In the genomic region with DNA sequence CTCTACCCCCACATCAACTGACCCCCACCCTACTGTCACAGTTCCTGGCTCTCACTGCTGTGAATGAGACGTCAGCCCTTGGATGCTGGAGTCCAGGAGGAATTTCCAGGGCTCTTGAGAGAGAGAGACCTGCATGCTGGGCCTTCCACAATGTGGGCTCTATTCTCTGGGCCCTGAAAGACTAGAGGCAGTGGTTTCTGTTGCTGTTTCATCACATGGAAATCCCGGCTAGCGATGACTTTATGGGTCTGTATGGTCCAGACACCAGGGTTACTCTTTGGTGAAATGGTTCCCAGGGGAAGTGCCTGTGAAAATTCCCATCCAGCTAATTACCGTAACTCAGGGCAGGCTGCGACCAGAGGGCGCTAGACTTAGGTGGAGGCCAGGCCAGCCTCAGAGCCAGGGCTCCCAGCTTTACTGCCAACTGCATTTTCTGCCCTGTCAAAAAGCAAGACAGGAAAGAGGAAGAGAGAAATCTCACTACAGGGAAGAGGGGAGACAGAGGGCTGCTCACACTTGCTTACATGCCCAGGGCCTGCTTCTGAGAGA, we compare ENCODE assay signal across 10 mouse cellular contexts.
A peak's percentile ranks its signal among the peaks of the same experiment; 100 is the strongest.
DNase-seq lines count a peak whose midpoint lies in the region; ATAC-seq and TF ChIP-seq lines count a peak whose summit lies in the region.
"Had no signal": no experiment of that assay in that cellular context is flagged by ENCODE, and none has a peak within 500 bp of the region (broad histone marks: within the 10 kb centered on the region; RNA-seq: fewer than 3 reads in every experiment).

No protein-coding gene starts in this region.

- H3K9me3 ChIP-seq in heart, embryonic 12.5 days (replicated peaks): no peaks in the 10 kb centered on the region
- H3K9me3 ChIP-seq in limb, embryonic 14.5 days (ENCODE audit: control insufficient read depth, low read length): no peaks in the 10 kb centered on the region

- H3K9ac ChIP-seq in heart, embryonic 12.5 days: no peak overlapping the region
- no peak overlapping the region for H3K9ac ChIP-seq in limb, embryonic 14.5 days (ENCODE audit: low read depth, low read length, severe bottlenecking)

- intact Hi-C loops in heart, postnatal 10 days (cut with DNase I): no loop called here

- H3K27ac ChIP-seq in heart, embryonic 12.5 days (ENCODE audit: poor library complexity, severe bottlenecking): peak overlapping the region; percentile 13; the same call in 1 of the 2 replicates
- H3K27ac ChIP-seq in limb, embryonic 14.5 days (replicated peaks; ENCODE audit: low read depth, low read length): peak overlapping the region; percentile 49

- peaks cover 53% of the 10 kb centered on the region for H3K4me1 ChIP-seq in heart, embryonic 12.5 days (replicated peaks)
- H3K4me1 ChIP-seq in lung, adult 2 months (ENCODE audit: control insufficient read depth, insufficient read depth, low read length): peaks cover 12% of the 10 kb centered on the region
- H3K4me1 ChIP-seq in limb, embryonic 14.5 days (ENCODE audit: control insufficient read depth, insufficient read depth, low read length): peaks cover 55% of the 10 kb centered on the region

- H3K27me3 ChIP-seq in heart, embryonic 12.5 days (replicated peaks): no peaks in the 10 kb centered on the region
- H3K27me3 ChIP-seq in limb, embryonic 14.5 days (ENCODE audit: control insufficient read depth, insufficient read depth, low read length): no peaks in the 10 kb centered on the region

- no peaks in the 10 kb centered on the region for H3K36me3 ChIP-seq in heart, embryonic 12.5 days
- no peaks in the 10 kb centered on the region for H3K36me3 ChIP-seq in limb, embryonic 14.5 days (ENCODE audit: control insufficient read depth, insufficient read depth, low read length)

- WGBS in heart, embryonic 12.5 days: 49% methylated on average over 6 of the region's 6 CpGs
- WGBS in lung, adult 2 months: 59% methylated on average over 6 of the region's 6 CpGs
- 17% methylated on average over 6 of the region's 6 CpGs for WGBS in limb, embryonic 14.5 days

- ATAC-seq in heart, embryonic 12.5 days (ENCODE audit: insufficient number of reproducible peaks, low FRiP score): no peak
- ATAC-seq in limb, embryonic 14.5 days (ENCODE audit: low FRiP score, low read depth): no peak

- TF ChIP-seq POLR2A in lung, adult 2 months (IDR thresholded peaks at IDR 0.05; ENCODE audit: borderline replicate concordance, extremely low read depth, low read depth, low read length): no peak
- TF ChIP-seq POLR2A in limb, embryonic 14.5 days (IDR thresholded peaks at IDR 0.05; ENCODE audit: borderline replicate concordance, extremely low read depth, insufficient read depth, insufficient read length): no peak

- TF ChIP-seq CTCF in lung, adult 2 months (IDR thresholded peaks at IDR 0.05; ENCODE audit: insufficient read depth, low read length): peak; percentile 25; the same call in 1 of the 2 replicates

- no peak overlapping the region for H3K4me2 ChIP-seq in heart, embryonic 12.5 days
- H3K4me2 ChIP-seq in limb, embryonic 14.5 days (replicated peaks; ENCODE audit: low read depth, low read length, severe bottlenecking): no peak overlapping the region
- H3K4me2 ChIP-seq: heart, embryonic 11.5 days had no signal

- DNase-seq in heart, postnatal 10 days: no peak
- DNase-seq in lung, adult 2 months: no peak
- no peak for DNase-seq in lung, postnatal 14 days
- DNase-seq in cerebellum, postnatal 36 days: peak; percentile 25 to 31
- peak; percentile 39 for DNase-seq in limb, embryonic 14.5 days (ENCODE audit: low spot score)
- DNase-seq in adrenal gland, adult 18-20 months (ENCODE audit: low spot score in 2 of 2): no peak
- DNase-seq in frontal cortex, postnatal 10 days (ENCODE audit: low spot score in 2 of 2): no peak
- DNase-seq: layer of hippocampus, postnatal 36 days had no signal

- H3K4me3 ChIP-seq in heart, embryonic 12.5 days: no peak overlapping the region
- no peak overlapping the region for H3K4me3 ChIP-seq in lung, adult 2 months (replicated peaks; ENCODE audit: extremely low read depth, low read depth, low read length)
- no peak overlapping the region for H3K4me3 ChIP-seq in limb, embryonic 14.5 days (replicated peaks; ENCODE audit: low read length)

Comparison
In these comparisons a context has a peak if more than half of its experiments do, and no peak if none do; other contexts are left out.
1. DNase-seq: peak in cerebellum, postnatal 36 days (2 of 2) and limb, embryonic 14.5 days (single experiment); none in heart, postnatal 10 days (0 of 2), lung, adult 2 months (single experiment), lung, postnatal 14 days (single experiment), adrenal gland, adult 18-20 months (0 of 2) and frontal cortex, postnatal 10 days (0 of 2).